Mouse (Mus musculus) heart, embryonic 10.5 days (tissue): ENCODE results near the gene Xrcc6. TPM values are rescaled to one million over a fixed set of nuclear protein-coding genes. Genes with fewer than 3 reads are reported as not detected.

ENCODE experiments used
- DNase-seq: peaks from one replicate; pipeline ENCODE4 v3.0.0-alpha.2; 2017; ENCODE audit warnings: low spot score
- H3K27ac ChIP-seq: fragments of 300-500 bp; sonication (generic); 2 replicates; pipeline ENCODE4 v1.5.1; 2016; ENCODE audit warnings: mild to moderate bottlenecking
- H3K27me3 ChIP-seq: fragments of 300-500 bp; sonication (generic); 2 replicates; pipeline ENCODE4 v1.6.1; 2016; ENCODE audit warnings: mild to moderate bottlenecking; ENCODE audit not compliant: poor library complexity, insufficient read depth, severe bottlenecking
- H3K36me3 ChIP-seq: fragments of 300-500 bp; sonication (generic); 2 replicates; pipeline ENCODE4 v1.6.1; 2016; ENCODE audit warnings: mild to moderate bottlenecking, moderate library complexity
- H3K4me1 ChIP-seq: fragments of 300-500 bp; sonication (generic); 2 replicates; pipeline ENCODE4 v1.6.1; 2016; ENCODE audit warnings: mild to moderate bottlenecking
- H3K4me3 ChIP-seq: fragments of 300-500 bp; sonication (generic); 2 replicates; pipeline ENCODE4 v1.5.1; 2016; ENCODE audit warnings: mild to moderate bottlenecking, moderate library complexity
- H3K9me3 ChIP-seq: fragments of 300-500 bp; sonication (generic); 2 replicates; pipeline ENCODE4 v1.6.1; 2016; ENCODE audit warnings: mild to moderate bottlenecking, moderate library complexity
- WGBS: fragments of 180-500 bp; shearing (Covaris S2); methylation state at CpG from one replicate; pipeline ENCODE4 v1.1.7; 2016; 5-methylcytosine and 5-hydroxymethylcytosine counted together
- polyA plus RNA-seq: library from polyadenylated mRNA; unstranded; fragments of >200 nt; fragmentation: Nextera tagmentation; extraction: Ambion mirVana; gene quantifications from 2 replicates; pipeline ENCODE4 v1.2.1, GENCODE M21; 2016

Gene Xrcc6
- polyA plus RNA-seq, 1 experiment from 2014 or later, result 99.8 TPM

- H3K27ac ChIP-seq, result peak overlapping the region; percentile 90
- DNase-seq, result peak; percentile 80
- under 1% methylated on average over 39 of the region's 39 CpGs for WGBS
Observed at GRCm38 (mm10) chr15:82015392-82016100, 27.9 kb downstream of the Xrcc6 start.

GRCm38 (mm10) chr15:82016101-82016808 is 28.6 kb downstream of the Xrcc6 start:
- Histone ChIP-seq H3K27ac (peak overlapping the region; percentile 90), H3K4me1 (peaks cover 29% of the 10 kb centered on the region), H3K36me3 (peaks cover 27% of the 10 kb centered on the region), H3K4me3 (peak overlapping the region; percentile 80), H3K27me3 (no peaks in the 10 kb centered on the region), H3K9me3 (no peaks in the 10 kb centered on the region)
- DNase-seq, result peak; percentile 100
- under 1% methylated on average over 53 of the region's 53 CpGs for WGBS

More at GRCm38 (mm10) chr15:82015392-82016100, 27.9 kb downstream of the Xrcc6 start:
- H3K27me3 ChIP-seq, result no peaks in the 10 kb centered on the region
- H3K4me1 ChIP-seq, result peaks cover 29% of the 10 kb centered on the region
- peak overlapping the region; percentile 80 for H3K4me3 ChIP-seq
- no peaks in the 10 kb centered on the region for H3K9me3 ChIP-seq
- H3K36me3 ChIP-seq, result peaks cover 21% of the 10 kb centered on the region

GRCm38 (mm10) chr15:82016830-82017229 is 29.2 kb downstream of the Xrcc6 start:
- Histone ChIP-seq H3K4me3 (peak overlapping the region; percentile 80), H3K27ac (peak overlapping the region; percentile 90), H3K9me3 (no peaks in the 10 kb centered on the region), H3K36me3 (peaks cover 32% of the 10 kb centered on the region), H3K4me1 (peaks cover 29% of the 10 kb centered on the region), H3K27me3 (no peaks in the 10 kb centered on the region)
- 27% methylated on average over 6 of the region's 6 CpGs for WGBS
- no peak for DNase-seq

GRCm38 (mm10) chr15:82017461-82017860 is 29.8 kb downstream of the Xrcc6 start:
- H3K9me3 ChIP-seq, result no peaks in the 10 kb centered on the region
- peaks cover 29% of the 10 kb centered on the region for H3K4me1 ChIP-seq
- no peaks in the 10 kb centered on the region for H3K27me3 ChIP-seq
- no peak overlapping the region for H3K27ac ChIP-seq
- 80% methylated on average over 4 of the region's 4 CpGs for WGBS
- H3K36me3 ChIP-seq, result peaks cover 34% of the 10 kb centered on the region
- no peak for DNase-seq
- H3K4me3 ChIP-seq, result no peak overlapping the region; the same call in 1 of the 2 replicates

GRCm38 (mm10) chr15:82019288-82019687 is 31.7 kb downstream of the Xrcc6 start:
- WGBS, result 54% methylated on average over 3 of the region's 3 CpGs

GRCm38 (mm10) chr15:82022535-82023088 is 35.0 kb downstream of the Xrcc6 start:
- DNase-seq, result no peak
- WGBS, result 86% methylated on average over 13 of the region's 13 CpGs
- H3K27ac ChIP-seq, result no peak overlapping the region
- H3K9me3 ChIP-seq, result no peaks in the 10 kb centered on the region
- no peak overlapping the region for H3K4me3 ChIP-seq
- peaks cover 85% of the 10 kb centered on the region for H3K36me3 ChIP-seq
- H3K27me3 ChIP-seq, result no peaks in the 10 kb centered on the region
- peaks cover 7% of the 10 kb centered on the region; the same call in 1 of the 2 replicates for H3K4me1 ChIP-seq

More at GRCm38 (mm10) chr15:82019288-82019687, 31.7 kb downstream of the Xrcc6 start:
- H3K9me3 ChIP-seq, result no peaks in the 10 kb centered on the region
- no peak overlapping the region for H3K27ac ChIP-seq
- peaks cover 25% of the 10 kb centered on the region for H3K4me1 ChIP-seq
- DNase-seq, result no peak
- H3K36me3 ChIP-seq, result peaks cover 52% of the 10 kb centered on the region
- H3K27me3 ChIP-seq, result no peaks in the 10 kb centered on the region
- H3K4me3 ChIP-seq, result no peak overlapping the region

GRCm38 (mm10) chr15:82023965-82024635 is 36.5 kb downstream of the Xrcc6 start:
- no peaks in the 10 kb centered on the region for H3K27me3 ChIP-seq
- peaks cover 5% of the 10 kb centered on the region; the same call in 1 of the 2 replicates for H3K4me1 ChIP-seq
- no peaks in the 10 kb centered on the region for H3K9me3 ChIP-seq
- no peak for DNase-seq
- no peak overlapping the region for H3K27ac ChIP-seq
- peaks cover 95% of the 10 kb centered on the region for H3K36me3 ChIP-seq
- 88% methylated on average over 6 of the region's 6 CpGs for WGBS
- no peak overlapping the region for H3K4me3 ChIP-seq

GRCm38 (mm10) chr15:82027276-82027675 is 39.6 kb downstream of the Xrcc6 start:
- Histone ChIP-seq H3K27ac (no peak overlapping the region), H3K36me3 (peaks cover 98% of the 10 kb centered on the region)
- WGBS, result 92% methylated on average over 7 of the region's 7 CpGs

GRCm38 (mm10) chr15:82027726-82028125 is 40.1 kb downstream of the Xrcc6 start:
- Histone ChIP-seq H3K4me3 (no peak overlapping the region), H3K27ac (no peak overlapping the region), H3K4me1 (no peaks in the 10 kb centered on the region), H3K27me3 (no peaks in the 10 kb centered on the region), H3K36me3 (peaks cover 97% of the 10 kb centered on the region), H3K9me3 (no peaks in the 10 kb centered on the region)
- WGBS, result 86% methylated on average over 7 of the region's 7 CpGs
- DNase-seq, result no peak

More at GRCm38 (mm10) chr15:82027276-82027675, 39.6 kb downstream of the Xrcc6 start:
- Histone ChIP-seq H3K27me3 (no peaks in the 10 kb centered on the region), H3K4me1 (no peaks in the 10 kb centered on the region), H3K9me3 (no peaks in the 10 kb centered on the region), H3K4me3 (no peak overlapping the region)
- no peak for DNase-seq

- WGBS, result 88% methylated on average over 7 of the region's 7 CpGs
- no peaks in the 10 kb centered on the region for H3K9me3 ChIP-seq
- peaks cover 83% of the 10 kb centered on the region for H3K36me3 ChIP-seq
- H3K27me3 ChIP-seq, result no peaks in the 10 kb centered on the region
- no peak for DNase-seq
- H3K4me1 ChIP-seq, result no peaks in the 10 kb centered on the region
- H3K4me3 ChIP-seq, result no peak overlapping the region
- H3K27ac ChIP-seq, result no peak overlapping the region
Observed at GRCm38 (mm10) chr15:82032386-82032785, 44.8 kb downstream of the Xrcc6 start.

- Histone ChIP-seq H3K4me1 (no peaks in the 10 kb centered on the region), H3K9me3 (no peaks in the 10 kb centered on the region), H3K4me3 (no peak within 1 kb of the TSS), H3K27me3 (no peaks in the 10 kb centered on the region), H3K36me3 (peaks cover 85% of the 10 kb centered on the region), H3K27ac (no peak within 1 kb of the TSS)
- 94% methylated on average over 4 of the region's 4 CpGs for WGBS
- DNase-seq, result no peak
Observed at GRCm38 (mm10) chr15:82033762-82034161, 46.1 kb downstream of the Xrcc6 start, which contains the start of gene Desi1. Desi1 (minus strand) TSS chr15:82033862.

- H3K27me3 ChIP-seq, result no peaks in the 10 kb centered on the region
- H3K4me1 ChIP-seq, result no peaks in the 10 kb centered on the region
- H3K27ac ChIP-seq, result no peak overlapping the region
- no peak for DNase-seq
- H3K9me3 ChIP-seq, result no peaks in the 10 kb centered on the region
- no peak overlapping the region for H3K4me3 ChIP-seq
- H3K36me3 ChIP-seq, result peaks cover 84% of the 10 kb centered on the region
- 76% methylated on average over 12 of the region's 12 CpGs for WGBS
Observed at GRCm38 (mm10) chr15:82035904-82036689, 48.5 kb downstream of the Xrcc6 start.
